Mouse (Mus musculus) CD4-positive helper T cell, adult 2 months (primary cell): ENCODE results near the gene Atp11c.

ENCODE experiments used
- DNase-seq: peaks from one replicate; pipeline ENCODE4 v3.0.0-alpha.2; 2012; ENCODE audit warnings: low read depth, missing footprints, low spot score

Atp11c gene

GRCm38 (mm10) chrX:60592598-60592997 is at the start of gene Atp11c:
Gene Atp11c, minus strand, starts transcription at chrX:60592698.
- no peak for DNase-seq

GRCm38 (mm10) chrX:60609202-60609601 is 16.7 kb upstream of the Atp11c start:
- no peak for DNase-seq

GRCm38 (mm10) chrX:60570539-60570938 is 22.0 kb downstream of the Atp11c start:
- DNase-seq = no peak

GRCm38 (mm10) chrX:60569047-60569446 is 23.5 kb downstream of the Atp11c start:
- DNase-seq = no peak

GRCm38 (mm10) chrX:60555242-60555641 is 37.3 kb downstream of the Atp11c start:
- DNase-seq = no peak

- DNase-seq = peak; percentile 4
Measured at GRCm38 (mm10) chrX:60547444-60548304, 44.8 kb downstream of the Atp11c start.

- DNase-seq = no peak
Measured at GRCm38 (mm10) chrX:60547098-60547443, 45.4 kb downstream of the Atp11c start.

- DNase-seq = no peak
Measured at GRCm38 (mm10) chrX:60545906-60546305, 46.6 kb downstream of the Atp11c start.

GRCm38 (mm10) chrX:60545444-60545843 is 47.1 kb downstream of the Atp11c start:
- no peak for DNase-seq

- no peak for DNase-seq
Measured at GRCm38 (mm10) chrX:60544098-60544497, 48.4 kb downstream of the Atp11c start.

GRCm38 (mm10) chrX:60542901-60543300 is 49.6 kb downstream of the Atp11c start:
- DNase-seq = no peak

- DNase-seq = no peak
Measured at GRCm38 (mm10) chrX:60539149-60539548, 53.3 kb downstream of the Atp11c start, which contains the start of gene Gm7073. Gene Gm7073, minus strand, starts transcription at chrX:60539249.

- no peak for DNase-seq
Measured at GRCm38 (mm10) chrX:60503995-60504394, 88.5 kb downstream of the Atp11c start.

GRCm38 (mm10) chrX:60497750-60498149 is 94.7 kb downstream of the Atp11c start:
- DNase-seq = no peak

- DNase-seq = no peak
Measured at GRCm38 (mm10) chrX:60495308-60495707, 97.2 kb downstream of the Atp11c start.

GRCm38 (mm10) chrX:60463786-60464185 is 128.7 kb downstream of the Atp11c start:
- DNase-seq = peak; percentile 6

- no peak for DNase-seq
Measured at GRCm38 (mm10) chrX:60414563-60415111, 177.9 kb downstream of the Atp11c start.

GRCm38 (mm10) chrX:60405681-60406080 is 186.8 kb downstream of the Atp11c start:
- DNase-seq = no peak

GRCm38 (mm10) chrX:60404668-60405044 is 187.8 kb downstream of the Atp11c start:
- peak; percentile 90 for DNase-seq

GRCm38 (mm10) chrX:60403764-60404667 is 188.5 kb downstream of the Atp11c start:
- peak; percentile 71 for DNase-seq

- DNase-seq = peak; percentile 35
Measured at GRCm38 (mm10) chrX:60403062-60403763, 189.3 kb downstream of the Atp11c start.
